Mouse (Mus musculus) forebrain, embryonic 11.5 days (tissue): ENCODE results near the gene Rnf224. TPM values are rescaled to one million over a fixed set of nuclear protein-coding genes. Genes with fewer than 3 reads are reported as not detected.

ENCODE experiments used
- ATAC-seq: fragments of 200-750 bp; cut with Nextera tagmentation; replicated peaks from 2 replicates; pipeline ENCODE4 v1.8.0; 2017; ENCODE audit warnings: moderate TSS enrichment; ENCODE audit not compliant: low FRiP score
- DNase-seq: peaks from one replicate; pipeline ENCODE4 v3.0.0-alpha.2; 2017; ENCODE audit warnings: low spot score
- H3K27ac ChIP-seq: fragments of 300-500 bp; sonication (generic); 2 replicates; pipeline ENCODE4 v1.5.1; 2014; ENCODE audit warnings: low read depth, low read length
- H3K27me3 ChIP-seq: fragments of 300-500 bp; sonication (generic); 2 replicates; pipeline ENCODE4 v1.6.1; 2014; ENCODE audit warnings: mild to moderate bottlenecking, low read length, mixed read lengths; ENCODE audit not compliant: control insufficient read depth, insufficient read depth
- H3K36me3 ChIP-seq: fragments of 300-500 bp; sonication (generic); 2 replicates; pipeline ENCODE4 v1.6.1; 2014; ENCODE audit warnings: mild to moderate bottlenecking, low read length, moderate library complexity, mixed read lengths; ENCODE audit not compliant: control insufficient read depth, insufficient read depth
- H3K4me1 ChIP-seq: fragments of 300-500 bp; sonication (generic); replicated peaks from 2 replicates; pipeline ENCODE4 v1.6.1; 2014; ENCODE audit warnings: low read length, mixed read lengths; ENCODE audit not compliant: control insufficient read depth, insufficient read depth
- H3K4me2 ChIP-seq: fragments of 300-500 bp; sonication (generic); 2 replicates; pipeline ENCODE4 v1.6.1; 2014; ENCODE audit warnings: low read depth, mild to moderate bottlenecking, low read length, moderate library complexity, mixed read lengths; ENCODE audit not compliant: severe bottlenecking
- H3K4me3 ChIP-seq: fragments of 300-500 bp; sonication (generic); 2 replicates; pipeline ENCODE4 v1.5.1; 2014; ENCODE audit warnings: low read depth, low read length
- H3K9ac ChIP-seq: fragments of 300-500 bp; sonication (generic); 2 replicates; pipeline ENCODE4 v1.6.1; 2014; ENCODE audit warnings: low read length
- H3K9me3 ChIP-seq: fragments of 300-500 bp; sonication (generic); 2 replicates; pipeline ENCODE4 v1.6.1; 2016; ENCODE audit warnings: low read length, mixed read lengths; ENCODE audit not compliant: control insufficient read depth
- WGBS: fragments of 180-500 bp; shearing (Covaris S2); extraction: QIAGEN DNeasy Blood & Tissue Kit; methylation state at CpG from one replicate; pipeline ENCODE4 v1.1.7; 2014; 5-methylcytosine and 5-hydroxymethylcytosine counted together
- polyA plus RNA-seq: library from polyadenylated mRNA; unstranded; fragments of >200 nt; fragmentation: Nextera tagmentation; extraction: Ambion mirVana; gene quantifications from 2 replicates; pipeline ENCODE4 v1.2.1, GENCODE M21; 2014

Gene Rnf224
- polyA plus RNA-seq, 1 experiment from 2014 or later = not detected

DNA sequence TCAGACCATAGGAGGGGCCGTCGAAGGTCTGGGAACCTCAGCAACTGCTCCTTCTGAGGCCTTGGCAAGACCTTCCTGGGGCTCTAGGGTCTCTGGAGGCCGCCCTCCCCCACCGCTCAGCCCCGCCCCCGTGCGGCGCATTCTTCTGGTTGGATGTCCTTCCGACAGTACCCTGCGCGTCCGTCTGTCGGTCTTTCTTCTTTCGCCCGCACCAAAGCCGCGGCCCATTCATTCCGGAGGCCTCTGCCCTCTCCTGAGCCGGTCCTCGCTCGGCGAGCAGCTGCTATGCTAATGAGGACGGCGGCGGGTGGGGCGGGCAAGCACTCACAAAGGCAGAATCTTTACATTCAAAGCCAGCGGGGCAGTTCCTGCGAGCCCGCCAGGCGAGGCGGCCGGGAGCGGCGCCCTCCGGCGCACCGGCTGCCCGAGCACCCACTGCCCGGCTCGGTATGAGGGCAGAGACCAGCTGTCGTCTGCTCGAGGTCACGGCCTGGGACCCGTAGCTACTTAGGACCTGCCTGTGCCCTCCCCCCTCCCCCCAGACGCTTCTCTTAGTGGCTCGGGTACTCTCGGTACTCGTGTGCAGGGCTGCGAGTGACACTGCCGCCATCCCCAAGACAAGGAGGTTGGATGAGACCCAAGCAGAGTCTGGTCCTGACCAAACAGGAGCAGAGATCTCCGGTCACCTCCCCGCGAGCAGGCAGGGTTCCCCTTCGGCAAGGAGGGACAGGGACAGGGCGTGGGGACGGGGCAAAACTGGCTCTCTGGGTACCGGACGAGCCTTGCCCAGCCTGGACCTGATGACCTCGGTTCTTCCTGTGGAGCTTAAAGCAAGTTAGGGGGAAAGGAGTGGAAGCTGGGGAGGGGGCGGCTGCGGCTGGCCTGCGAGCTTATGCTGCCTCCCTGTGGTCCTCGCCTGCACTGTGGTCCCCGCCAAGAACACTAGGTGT is 50.7 kb downstream of the Rnf224 start:
- Histone ChIP-seq H3K27ac (peak overlapping the region; percentile 98), H3K4me1 (peaks cover 17% of the 10 kb centered on the region; the same call in 1 of the 2 replicates), H3K4me2 (peak overlapping the region; percentile 85), H3K27me3 (no peaks in the 10 kb centered on the region), H3K36me3 (peaks cover 2% of the 10 kb centered on the region; the same call in 1 of the 2 replicates), H3K9me3 (no peaks in the 10 kb centered on the region), H3K9ac (peak overlapping the region; percentile 86), H3K4me3 (peak overlapping the region; percentile 38)
- ATAC-seq (peak; percentile 84), DNase-seq (peak; percentile 95)
- under 1% methylated on average over 64 of the region's 64 CpGs for WGBS

DNA sequence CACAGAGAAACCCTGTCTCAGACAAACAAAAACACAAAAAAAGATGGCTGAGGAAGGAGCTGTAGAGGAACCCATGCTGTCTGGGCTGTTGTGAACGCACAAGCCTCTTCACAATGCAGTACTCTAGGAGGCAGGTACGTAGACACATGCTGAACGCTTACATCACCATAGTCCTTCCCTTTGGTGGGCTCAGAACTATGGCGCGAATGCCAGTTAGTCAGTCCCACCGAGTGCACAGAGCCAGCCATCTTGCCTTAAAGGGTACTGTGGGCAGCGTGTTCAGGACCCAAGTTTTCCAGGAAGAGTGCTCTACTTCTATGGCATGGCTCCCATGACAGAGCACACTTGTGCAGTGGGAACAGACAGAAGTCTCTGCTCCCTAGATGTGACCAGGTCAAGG is 52.1 kb downstream of the Rnf224 start:
- Histone ChIP-seq H3K4me1 (peaks cover 21% of the 10 kb centered on the region; the same call in 1 of the 2 replicates), H3K27me3 (no peaks in the 10 kb centered on the region), H3K27ac (peak overlapping the region; percentile 98), H3K4me2 (peak overlapping the region; percentile 85; the same call in 1 of the 2 replicates), H3K9me3 (no peaks in the 10 kb centered on the region), H3K9ac (no peak overlapping the region; the same call in 1 of the 2 replicates), H3K4me3 (no peak overlapping the region), H3K36me3 (peaks cover 2% of the 10 kb centered on the region; the same call in 1 of the 2 replicates)
- DNase-seq = no peak
- WGBS = 88% methylated on average over 7 of the region's 7 CpGs
- no peak for ATAC-seq

Other genes with a start within 250 kb of the Rnf224 start
- gene Nsmf, start 182.4 kb downstream of the Rnf224 start, polyA plus RNA-seq = 68.0 and 81.2 TPM in 2 replicates
- not detected in 2 replicates for gene Entpd8, start 156.5 kb downstream of the Rnf224 start, polyA plus RNA-seq
- gene Noxa1, start 141.6 kb downstream of the Rnf224 start, polyA plus RNA-seq = 0.31 TPM in 1 of 2 replicates, not detected in the other
- 63.6 and 72.1 TPM in 2 replicates for gene Nrarp, start 56.0 kb downstream of the Rnf224 start, polyA plus RNA-seq
- 1.3 and 1.5 TPM in 2 replicates for gene Tor4a, start 39.9 kb downstream of the Rnf224 start, polyA plus RNA-seq
- gene Nelfb, start 25.3 kb downstream of the Rnf224 start, polyA plus RNA-seq = 110 TPM in 2 replicates
- not detected in 2 replicates for gene Stpg3, start 22.1 kb downstream of the Rnf224 start, polyA plus RNA-seq
- 0.88 and 1.3 TPM in 2 replicates for gene Fam166a, start 18.0 kb downstream of the Rnf224 start, polyA plus RNA-seq
- gene Tubb4b, start 12.1 kb downstream of the Rnf224 start, polyA plus RNA-seq = 615 and 680 TPM in 2 replicates
- gene Slc34a3, start 2.4 kb downstream of the Rnf224 start, polyA plus RNA-seq = not detected in 2 replicates
- 33.0 and 37.6 TPM in 2 replicates for gene Rnf208, start 5.5 kb upstream of the Rnf224 start, polyA plus RNA-seq
- gene Cysrt1, start 5.7 kb upstream of the Rnf224 start, polyA plus RNA-seq = not detected in 2 replicates
- gene AL732309.1, start 10.1 kb upstream of the Rnf224 start, polyA plus RNA-seq = 5.1 and 5.8 TPM in 2 replicates
- 13.6 and 15.8 TPM in 2 replicates for gene Tmem203, start 18.7 kb upstream of the Rnf224 start, polyA plus RNA-seq
- gene Tprn, start 25.8 kb upstream of the Rnf224 start, polyA plus RNA-seq = 4.6 and 7.3 TPM in 2 replicates
- 222 and 238 TPM in 2 replicates for gene Ssna1, start 35.7 kb upstream of the Rnf224 start, polyA plus RNA-seq
- gene Anapc2, start 35.7 kb upstream of the Rnf224 start, polyA plus RNA-seq = 116 and 126 TPM in 2 replicates
- gene Tmem210, start 51.4 kb upstream of the Rnf224 start, polyA plus RNA-seq = not detected in 2 replicates
- gene Lrrc26, start 53.1 kb upstream of the Rnf224 start, polyA plus RNA-seq = not detected in 2 replicates
- gene Grin1, start 82.4 kb upstream of the Rnf224 start, polyA plus RNA-seq = 1.7 and 2.1 TPM in 2 replicates
- gene Man1b1, start 95.6 kb upstream of the Rnf224 start, polyA plus RNA-seq = 75.7 and 77.8 TPM in 2 replicates
- gene Dpp7, start 119.6 kb upstream of the Rnf224 start, polyA plus RNA-seq = 20.1 and 20.5 TPM in 2 replicates
- gene Uap1l1, start 128.9 kb upstream of the Rnf224 start, polyA plus RNA-seq = 3.1 and 5.4 TPM in 2 replicates
- 79.0 and 85.0 TPM in 2 replicates for gene Sapcd2, start 135.5 kb upstream of the Rnf224 start, polyA plus RNA-seq
- gene Entpd2, start 159.1 kb upstream of the Rnf224 start, polyA plus RNA-seq = 0.23 TPM in 1 of 2 replicates, not detected in the other
- gene Npdc1, start 162.6 kb upstream of the Rnf224 start, polyA plus RNA-seq = 120 and 128 TPM in 2 replicates
- gene Fut7, start 186.5 kb upstream of the Rnf224 start, polyA plus RNA-seq = not detected in 2 replicates
- 9.9 and 10.2 TPM in 2 replicates for gene Abca2, start 191.9 kb upstream of the Rnf224 start, polyA plus RNA-seq
- 0.61 and 0.77 TPM in 2 replicates for gene Clic3, start 220.1 kb upstream of the Rnf224 start, polyA plus RNA-seq
- 22.9 and 24.2 TPM in 2 replicates for gene Paxx, start 224.3 kb upstream of the Rnf224 start, polyA plus RNA-seq
- 0.69 and 0.73 TPM in 2 replicates for gene Ptgds, start 233.3 kb upstream of the Rnf224 start, polyA plus RNA-seq